Mouse (Mus musculus) yolk sac, embryonic 10.5 days (tissue): Measurements from ENCODE around the gene Aspn.

ENCODE experiments used
- DNase-seq: peaks from one replicate; pipeline ENCODE4 v3.0.0-alpha.2; 2017; ENCODE audit warnings: low spot score

Gene Aspn

GRCm38 (mm10) chr13:49544279-49544678 lies at the start of gene Aspn:
Gene Aspn (plus strand): TSS chr13:49544443.
- DNase-seq: no peak

GRCm38 (mm10) chr13:49504510-49504909 lies 39.7 kb upstream of the Aspn start, which contains the start of gene Ecm2:
Gene Ecm2 (plus strand): TSS chr13:49504810.
- no peak for DNase-seq

DNA sequence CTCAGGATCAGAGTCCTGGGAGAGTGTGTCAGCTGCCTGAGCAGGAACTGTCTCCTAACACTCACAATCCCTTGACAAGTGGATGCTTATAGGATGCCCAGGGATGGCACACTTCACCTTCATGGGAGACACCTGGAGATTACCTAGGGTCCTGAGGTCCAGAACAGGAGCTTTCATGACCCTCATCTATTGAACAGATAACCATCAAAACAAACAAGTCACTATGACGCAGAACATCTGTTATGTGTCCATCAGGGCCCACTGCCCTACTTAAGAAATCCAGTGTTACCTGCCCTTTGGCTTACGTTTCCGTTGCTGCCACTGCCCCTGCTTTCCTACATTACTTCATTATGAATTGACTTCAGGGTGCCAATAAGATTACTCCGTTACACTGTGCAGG lies 38.5 kb upstream of the Aspn start:
- DNase-seq: no peak

GRCm38 (mm10) chr13:49507176-49507575 lies 37.1 kb upstream of the Aspn start:
- no peak for DNase-seq

DNA sequence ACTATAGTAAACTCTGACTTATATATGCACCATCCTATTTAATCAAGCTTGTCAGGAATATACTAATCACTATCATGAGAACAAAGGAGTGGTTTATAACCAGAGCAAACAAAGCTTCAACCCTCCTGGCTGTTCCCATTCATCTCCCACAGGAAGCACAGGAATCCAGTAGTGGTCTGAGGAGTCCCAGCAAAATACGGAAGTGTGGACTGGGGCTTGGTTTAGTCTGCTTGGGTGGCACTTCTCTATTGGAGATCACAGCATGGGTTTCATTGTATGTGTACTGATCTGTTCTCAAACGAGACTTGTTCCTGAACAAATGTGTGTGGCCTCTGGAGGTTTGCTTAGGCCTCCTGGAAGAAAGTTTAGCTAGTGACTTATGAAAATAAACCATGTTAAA lies 25.5 kb upstream of the Aspn start:
- no peak for DNase-seq

- no peak for DNase-seq
Observed at GRCm38 (mm10) chr13:49526235-49526634, 18.0 kb upstream of the Aspn start.

- no peak for DNase-seq
Observed at GRCm38 (mm10) chr13:49530636-49531035, 13.6 kb upstream of the Aspn start.

- DNase-seq: no peak
Observed at GRCm38 (mm10) chr13:49536946-49537345, 7.3 kb upstream of the Aspn start.

- DNase-seq: no peak
Observed at GRCm38 (mm10) chr13:49538693-49539092, 5.5 kb upstream of the Aspn start.

DNA sequence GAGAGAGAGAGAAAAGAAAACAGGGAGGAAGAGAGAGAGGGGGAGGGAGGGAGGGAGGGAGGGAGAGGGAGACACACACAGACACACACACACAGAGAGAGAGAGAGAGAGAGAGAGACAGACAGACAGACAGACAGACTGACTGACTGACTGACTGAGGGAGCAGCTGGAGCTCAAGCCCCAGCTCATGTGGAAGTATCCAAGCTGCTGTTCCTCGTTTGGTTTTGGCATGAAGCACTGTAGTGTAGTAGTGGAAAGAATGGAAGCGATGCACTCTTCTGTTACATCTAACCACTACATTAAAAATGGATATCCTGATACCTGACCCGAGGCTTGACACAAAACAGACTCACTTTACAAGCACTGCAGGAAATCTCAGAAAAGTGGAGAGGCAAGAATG lies 1.4 kb downstream of the Aspn start:
- peak; percentile 5 for DNase-seq

DNA sequence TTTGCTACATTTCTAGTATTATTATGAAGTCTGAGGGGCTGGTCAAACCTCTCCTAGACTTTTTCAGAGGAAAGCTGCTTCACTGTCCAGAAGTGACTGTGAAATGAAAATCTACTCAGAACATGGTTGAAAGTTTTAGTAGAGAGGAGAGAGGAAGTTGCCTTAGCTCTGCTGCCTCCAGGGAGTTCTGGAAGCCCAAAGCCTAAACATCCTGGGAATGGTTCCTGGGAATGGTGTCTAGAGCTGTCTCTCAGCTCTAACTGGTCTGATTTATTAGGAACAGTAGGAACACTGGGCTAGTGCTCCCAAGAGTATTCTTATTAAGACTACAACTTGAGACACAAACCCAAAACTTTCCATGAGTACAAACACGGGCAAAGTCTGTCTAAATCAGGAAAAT lies 2.3 kb downstream of the Aspn start:
- DNase-seq: no peak

GRCm38 (mm10) chr13:49547563-49548150 lies 3.4 kb downstream of the Aspn start:
- no peak for DNase-seq

DNA sequence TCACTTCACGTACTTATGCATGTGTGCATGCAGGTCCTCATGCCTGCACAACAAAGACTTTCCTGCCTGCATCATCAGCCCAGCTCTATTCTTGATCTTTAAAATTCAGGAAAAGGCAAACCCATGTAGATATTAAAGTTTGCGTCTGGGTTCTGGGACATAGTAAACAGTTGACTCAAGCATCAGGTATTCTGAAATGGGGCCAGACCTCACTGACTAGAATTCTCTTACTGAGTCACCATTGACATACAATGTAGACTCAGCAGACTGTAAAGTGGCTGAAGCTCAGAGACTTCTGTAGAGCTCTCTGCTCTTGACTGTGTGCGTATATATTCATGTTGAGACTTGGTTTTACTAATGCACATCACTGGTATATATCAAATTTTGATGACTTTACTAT lies 5.4 kb downstream of the Aspn start:
- DNase-seq: no peak

DNA sequence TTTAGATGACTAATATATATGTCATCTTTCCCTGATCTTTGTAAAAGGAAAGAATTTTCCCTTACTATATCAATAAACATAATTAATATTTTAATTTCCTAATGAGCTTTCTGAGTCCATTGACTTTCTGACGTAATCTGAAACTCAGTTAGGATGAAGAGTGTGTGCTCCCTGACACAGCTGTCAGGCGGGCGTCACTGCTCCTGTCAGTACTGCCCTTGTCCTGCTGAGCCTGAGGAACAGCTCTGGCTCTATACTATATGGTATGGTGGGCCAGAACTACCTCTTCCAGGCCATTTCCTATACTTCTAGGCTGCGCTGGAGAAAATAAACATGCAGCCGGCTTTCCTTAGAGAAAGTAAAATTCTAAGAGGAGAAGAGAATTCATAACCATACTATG lies 10.3 kb downstream of the Aspn start:
- no peak for DNase-seq

- DNase-seq: no peak
Observed at GRCm38 (mm10) chr13:49556203-49556602, 12.0 kb downstream of the Aspn start.

- DNase-seq: no peak
Observed at GRCm38 (mm10) chr13:49556924-49557323, 12.7 kb downstream of the Aspn start.

DNA sequence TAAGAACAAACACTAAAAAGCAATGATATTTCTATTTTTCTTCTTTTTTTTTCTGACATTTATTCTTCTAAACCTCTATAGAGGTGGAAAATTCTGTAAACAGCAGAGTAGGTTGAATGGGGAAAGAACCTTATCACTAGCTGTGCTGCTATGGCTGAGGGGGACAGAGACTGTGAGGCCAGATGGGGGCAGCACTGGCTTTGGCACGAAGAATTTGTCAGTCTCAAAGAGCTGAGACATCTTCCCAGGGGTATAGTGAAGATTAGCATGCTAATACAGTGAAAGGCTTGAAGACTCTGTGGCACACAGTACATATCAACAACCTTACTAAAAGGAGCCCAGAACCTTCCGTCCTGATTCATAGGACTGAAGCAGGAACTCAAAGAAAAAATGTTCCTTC lies 14.9 kb downstream of the Aspn start:
- DNase-seq: peak; percentile 17

DNA sequence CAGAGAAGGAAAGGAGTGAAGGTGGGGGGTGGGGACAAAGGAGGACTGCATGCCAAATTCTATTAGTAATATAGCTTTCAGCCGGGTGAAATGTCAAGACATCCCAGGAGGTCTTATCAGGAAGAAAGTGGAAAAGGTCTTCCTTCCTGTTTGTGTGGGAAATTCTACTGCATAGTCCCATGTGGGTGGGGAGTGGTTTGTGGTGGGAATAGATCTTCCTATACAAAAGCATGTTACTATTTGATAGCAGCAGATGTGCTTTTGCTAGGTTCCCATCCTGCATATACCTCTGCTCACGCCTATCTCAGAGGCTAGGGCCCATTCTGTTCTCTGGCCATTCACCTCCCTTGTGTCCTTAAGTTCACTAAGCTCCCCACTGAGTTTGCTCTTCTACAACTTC lies 16.6 kb downstream of the Aspn start:
- no peak for DNase-seq

- no peak for DNase-seq
Observed at GRCm38 (mm10) chr13:49564347-49564746, 20.1 kb downstream of the Aspn start.

GRCm38 (mm10) chr13:49570371-49570770 lies 26.1 kb downstream of the Aspn start:
- DNase-seq: peak; percentile 35

GRCm38 (mm10) chr13:49571418-49571817 lies 27.2 kb downstream of the Aspn start:
- peak; percentile 47 for DNase-seq

DNA sequence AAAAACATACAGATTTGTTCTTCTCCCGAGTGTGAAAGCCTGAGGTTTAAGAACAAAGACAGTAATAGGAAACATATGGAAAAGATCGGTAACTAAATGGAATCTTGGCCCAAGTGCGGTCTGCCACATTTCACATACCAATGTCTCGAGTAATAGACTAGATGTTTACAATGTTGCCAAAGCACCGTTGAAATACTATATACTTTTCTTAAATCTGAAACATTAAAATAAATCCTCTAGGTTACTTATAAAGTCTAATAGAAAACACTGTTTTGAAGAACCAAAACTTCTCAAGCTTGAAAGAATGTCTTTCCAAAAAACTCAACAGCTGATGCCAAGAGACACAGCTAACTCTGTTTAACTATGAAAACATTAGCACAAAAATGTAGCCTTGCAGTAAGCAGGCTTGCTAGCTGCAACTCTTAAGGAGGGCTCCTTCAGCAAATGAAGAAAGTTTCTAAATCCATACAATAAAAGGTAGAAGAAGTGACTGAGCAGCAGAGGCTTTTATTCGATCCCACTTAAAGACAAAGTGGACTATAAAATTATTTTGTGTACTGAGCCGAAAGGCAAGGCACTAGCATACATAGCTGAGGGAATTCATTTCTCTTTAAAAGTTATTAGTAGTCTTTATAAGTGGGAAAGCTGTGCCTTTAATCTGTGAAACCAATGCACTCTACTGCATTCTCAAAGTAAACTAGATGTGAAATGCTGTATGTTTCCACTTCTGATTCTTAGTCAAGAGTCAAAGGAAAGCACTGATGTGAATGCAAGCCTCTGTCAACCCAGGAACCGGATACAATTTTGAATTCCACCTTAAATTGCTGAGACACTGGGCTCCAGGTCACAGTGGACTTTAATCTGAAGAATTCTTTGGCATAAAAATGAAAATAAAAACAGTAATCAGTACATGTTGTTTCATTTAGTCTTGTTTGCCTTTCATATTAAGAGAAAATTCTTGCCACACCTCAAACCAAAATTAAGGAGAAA lies 37.6 kb downstream of the Aspn start, which contains the start of gene Omd:
Gene Omd, plus strand, starts transcription at position 922 of the 990 bp plus-strand sequence.
- peak; percentile 2 for DNase-seq

DNA sequence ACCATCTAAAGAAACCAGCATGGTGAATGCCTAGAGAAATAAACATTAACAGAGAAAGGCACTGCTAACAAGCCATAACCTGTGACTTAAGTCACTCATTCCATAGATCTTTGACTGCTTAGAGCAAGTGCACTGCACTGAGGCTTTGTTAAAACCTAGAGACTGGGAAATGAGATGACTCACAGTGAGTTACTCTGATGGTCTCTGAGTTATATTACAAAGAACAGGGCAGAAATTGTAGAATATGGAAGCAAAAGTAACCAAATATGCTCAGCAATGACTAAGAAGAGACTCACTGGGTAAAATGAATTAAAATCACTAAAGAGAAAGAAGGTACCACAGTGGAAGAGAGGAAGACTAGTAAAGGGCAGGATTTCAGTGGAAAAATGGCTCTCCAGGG lies 39.6 kb downstream of the Aspn start:
- no peak for DNase-seq
